Mouse (Mus musculus) neural tube, embryonic 13.5 days (tissue): ENCODE data around the gene 4930564D02Rik. TPM values are rescaled to one million over a fixed set of nuclear protein-coding genes. Genes with fewer than 3 reads are reported as not detected.
A peak's percentile ranks its signal among the peaks of the same experiment; 100 is the strongest.

ENCODE experiments used
- ATAC-seq: fragments of 200-750 bp; cut with Nextera tagmentation; 2 replicates; pipeline ENCODE4 v1.8.0; 2017; ENCODE audit warnings: low read depth, mild to moderate bottlenecking, moderate TSS enrichment, moderate library complexity
- H3K27ac ChIP-seq: fragments of 300-500 bp; sonication (generic); replicated peaks from 2 replicates; pipeline ENCODE4 v1.5.1; 2015; ENCODE audit warnings: moderate library complexity, mild to moderate bottlenecking, inconsistent platforms
- H3K27me3 ChIP-seq: fragments of 300-500 bp; sonication (generic); 2 replicates; pipeline ENCODE4 v1.6.1; 2015; ENCODE audit warnings: mild to moderate bottlenecking, inconsistent platforms
- H3K36me3 ChIP-seq: fragments of 300-500 bp; sonication (generic); 2 replicates; pipeline ENCODE4 v1.6.1; 2015; ENCODE audit warnings: mild to moderate bottlenecking, inconsistent platforms
- H3K4me1 ChIP-seq: fragments of 300-500 bp; sonication (generic); replicated peaks from 2 replicates; pipeline ENCODE4 v1.6.1; 2015; ENCODE audit warnings: inconsistent platforms
- H3K4me2 ChIP-seq: fragments of 300-500 bp; sonication (generic); 2 replicates; pipeline ENCODE4 v1.6.1; 2015; ENCODE audit warnings: inconsistent platforms, mild to moderate bottlenecking, moderate library complexity
- H3K4me3 ChIP-seq: fragments of 300-500 bp; sonication (generic); 2 replicates; pipeline ENCODE4 v1.5.1; 2015; ENCODE audit warnings: mild to moderate bottlenecking, inconsistent platforms
- H3K9ac ChIP-seq: fragments of 300-500 bp; sonication (generic); 2 replicates; pipeline ENCODE4 v1.6.1; 2015; ENCODE audit warnings: moderate library complexity, mild to moderate bottlenecking, inconsistent platforms
- H3K9me3 ChIP-seq: fragments of 300-500 bp; sonication (generic); 2 replicates; pipeline ENCODE4 v1.6.1; 2016; ENCODE audit warnings: inconsistent platforms
- WGBS: fragments of 180-500 bp; shearing (Covaris S2); methylation state at CpG from one replicate; pipeline ENCODE4 v1.1.7; 2015; 5-methylcytosine and 5-hydroxymethylcytosine counted together
- polyA plus RNA-seq: library from polyadenylated mRNA; unstranded; fragments of >200 nt; fragmentation: Nextera tagmentation; extraction: Ambion mirVana; gene quantifications from 2 replicates; pipeline ENCODE4 v1.2.1, GENCODE M21; 2015

Gene 4930564D02Rik
- not detected in 2 replicates for polyA plus RNA-seq

- Histone ChIP-seq H3K9me3 (no peaks in the 10 kb centered on the region), H3K4me3 (no peak within 1 kb of the TSS), H3K27ac (no peak within 1 kb of the TSS), H3K4me1 (no peaks in the 10 kb centered on the region), H3K36me3 (no peaks in the 10 kb centered on the region), H3K27me3 (peaks cover 3% of the 10 kb centered on the region; the same call in 1 of the 2 replicates), H3K9ac (no peak within 1 kb of the TSS), H3K4me2 (no peak within 1 kb of the TSS)
- 83% methylated on average over 10 of the region's 10 CpGs for WGBS
- ATAC-seq: no peak
Measured at GRCm38 (mm10) chr3:105066544-105066943, at the start of gene 4930564D02Rik. Gene 4930564D02Rik, plus strand, starts transcription at chr3:105066844.

GRCm38 (mm10) chr3:105017314-105017713, 49.3 kb upstream of the 4930564D02Rik start:
- Histone ChIP-seq H3K4me3 (no peak overlapping the region), H3K4me2 (no peak overlapping the region), H3K27me3 (no peaks in the 10 kb centered on the region), H3K36me3 (peaks cover 8% of the 10 kb centered on the region), H3K4me1 (peaks cover 12% of the 10 kb centered on the region), H3K27ac (no peak overlapping the region), H3K9ac (no peak overlapping the region), H3K9me3 (no peaks in the 10 kb centered on the region)
- ATAC-seq: no peak
- 82% methylated on average over 8 of the region's 8 CpGs for WGBS

- ATAC-seq: no peak
- Histone ChIP-seq H3K4me3 (no peak overlapping the region), H3K9me3 (no peaks in the 10 kb centered on the region), H3K27ac (peak overlapping the region; percentile 38; the same call in 1 of the 2 replicates), H3K27me3 (no peaks in the 10 kb centered on the region), H3K4me1 (peaks cover 12% of the 10 kb centered on the region), H3K4me2 (no peak overlapping the region), H3K36me3 (peaks cover 8% of the 10 kb centered on the region; the same call in 1 of the 2 replicates), H3K9ac (no peak overlapping the region)
- 89% methylated on average over 10 of the region's 10 CpGs for WGBS
Measured at GRCm38 (mm10) chr3:105018085-105018782, 48.4 kb upstream of the 4930564D02Rik start.

GRCm38 (mm10) chr3:105018783-105019105, 47.9 kb upstream of the 4930564D02Rik start:
- ATAC-seq: no peak
- Histone ChIP-seq H3K27ac (peak overlapping the region; percentile 38; the same call in 1 of the 2 replicates), H3K27me3 (no peaks in the 10 kb centered on the region), H3K9ac (no peak overlapping the region), H3K4me1 (peaks cover 12% of the 10 kb centered on the region), H3K4me2 (no peak overlapping the region), H3K36me3 (peaks cover 8% of the 10 kb centered on the region; the same call in 1 of the 2 replicates), H3K4me3 (no peak overlapping the region), H3K9me3 (no peaks in the 10 kb centered on the region)
- WGBS: 88% methylated on average over 6 of the region's 6 CpGs

- Histone ChIP-seq H3K4me3 (no peak overlapping the region), H3K4me2 (no peak overlapping the region), H3K4me1 (peaks cover 12% of the 10 kb centered on the region), H3K27ac (0 out of 2 replicates have a peak overlapping the region, but pooled peaks have one; percentile 23), H3K36me3 (peaks cover 14% of the 10 kb centered on the region; the same call in 1 of the 2 replicates), H3K9ac (no peak overlapping the region), H3K9me3 (no peaks in the 10 kb centered on the region), H3K27me3 (no peaks in the 10 kb centered on the region)
- 53% methylated on average over 12 of the region's 12 CpGs for WGBS
- no peak for ATAC-seq
Measured at GRCm38 (mm10) chr3:105019826-105020692, 46.6 kb upstream of the 4930564D02Rik start.

GRCm38 (mm10) chr3:105023371-105024005, 43.2 kb upstream of the 4930564D02Rik start:
- Histone ChIP-seq H3K9me3 (no peaks in the 10 kb centered on the region), H3K4me3 (no peak overlapping the region), H3K4me2 (no peak overlapping the region), H3K27me3 (no peaks in the 10 kb centered on the region), H3K4me1 (peaks cover 21% of the 10 kb centered on the region), H3K9ac (no peak overlapping the region), H3K27ac (peak overlapping the region; percentile 39), H3K36me3 (peaks cover 24% of the 10 kb centered on the region)
- 85% methylated on average over 10 of the region's 10 CpGs for WGBS
- no peak for ATAC-seq

GRCm38 (mm10) chr3:105036281-105036847, 30.3 kb upstream of the 4930564D02Rik start:
- peaks cover 74% of the 10 kb centered on the region for H3K36me3 ChIP-seq
- H3K9me3 ChIP-seq: no peaks in the 10 kb centered on the region
- no peak overlapping the region for H3K4me3 ChIP-seq
- peaks cover 7% of the 10 kb centered on the region for H3K4me1 ChIP-seq
- 89% methylated on average over 10 of the region's 10 CpGs for WGBS
- 0 out of 2 replicates have a peak overlapping the region, but pooled peaks have one; percentile 33 for H3K27ac ChIP-seq
- no peak for ATAC-seq
- H3K4me2 ChIP-seq: no peak overlapping the region
- H3K9ac ChIP-seq: no peak overlapping the region
- H3K27me3 ChIP-seq: no peaks in the 10 kb centered on the region

- Histone ChIP-seq H3K27ac (0 out of 2 replicates have a peak overlapping the region, but pooled peaks have one; percentile 33), H3K27me3 (no peaks in the 10 kb centered on the region), H3K36me3 (peaks cover 65% of the 10 kb centered on the region), H3K9ac (no peak overlapping the region), H3K4me1 (peaks cover 7% of the 10 kb centered on the region), H3K4me3 (no peak overlapping the region), H3K4me2 (no peak overlapping the region), H3K9me3 (no peaks in the 10 kb centered on the region)
- ATAC-seq: no peak
- 93% methylated on average over 6 of the region's 6 CpGs for WGBS
Measured at GRCm38 (mm10) chr3:105037240-105037770, 29.3 kb upstream of the 4930564D02Rik start.

- no peak overlapping the region for H3K27ac ChIP-seq
- WGBS: 57% methylated on average over 8 of the region's 8 CpGs
Measured at GRCm38 (mm10) chr3:105040002-105040401, 26.6 kb upstream of the 4930564D02Rik start.

GRCm38 (mm10) chr3:105040983-105041625, 25.5 kb upstream of the 4930564D02Rik start:
- peaks cover 28% of the 10 kb centered on the region for H3K4me1 ChIP-seq
- peaks cover 27% of the 10 kb centered on the region for H3K36me3 ChIP-seq
- H3K4me2 ChIP-seq: no peak overlapping the region
- no peaks in the 10 kb centered on the region for H3K27me3 ChIP-seq
- 91% methylated on average over 9 of the region's 9 CpGs for WGBS
- H3K4me3 ChIP-seq: no peak overlapping the region
- H3K9ac ChIP-seq: no peak overlapping the region
- H3K9me3 ChIP-seq: no peaks in the 10 kb centered on the region
- no peak for ATAC-seq
- H3K27ac ChIP-seq: no peak overlapping the region

More at GRCm38 (mm10) chr3:105040002-105040401, 26.6 kb upstream of the 4930564D02Rik start:
- ATAC-seq: peak; percentile 42; the same call in 1 of the 2 replicates
- H3K9me3 ChIP-seq: no peaks in the 10 kb centered on the region
- no peak overlapping the region for H3K4me2 ChIP-seq
- H3K36me3 ChIP-seq: peaks cover 38% of the 10 kb centered on the region
- H3K4me3 ChIP-seq: no peak overlapping the region
- H3K9ac ChIP-seq: no peak overlapping the region
- H3K4me1 ChIP-seq: peaks cover 19% of the 10 kb centered on the region
- H3K27me3 ChIP-seq: no peaks in the 10 kb centered on the region

- no peaks in the 10 kb centered on the region for H3K9me3 ChIP-seq
- no peak for ATAC-seq
- no peak overlapping the region for H3K27ac ChIP-seq
- H3K4me1 ChIP-seq: peaks cover 55% of the 10 kb centered on the region
- no peaks in the 10 kb centered on the region for H3K27me3 ChIP-seq
- WGBS: 93% methylated on average over 5 of the region's 5 CpGs
- H3K9ac ChIP-seq: no peak overlapping the region
- H3K4me3 ChIP-seq: no peak overlapping the region
- H3K36me3 ChIP-seq: peaks cover 2% of the 10 kb centered on the region; the same call in 1 of the 2 replicates
- no peak overlapping the region for H3K4me2 ChIP-seq
Measured at GRCm38 (mm10) chr3:105043746-105044145, 22.9 kb upstream of the 4930564D02Rik start.
